Mouse (Mus musculus) midbrain, postnatal 0 days (tissue): ENCODE measurements around the gene Ces1c. TPM values are rescaled to one million over a fixed set of nuclear protein-coding genes. Genes with fewer than 3 reads are reported as not detected.

Experiments used
- ATAC-seq: fragments of 200-750 bp; cut with Nextera tagmentation; 2 replicates; pipeline ENCODE4 v1.8.0; 2017; ENCODE audit warnings: moderate number of reproducible peaks, mild to moderate bottlenecking, moderate TSS enrichment, moderate library complexity; ENCODE audit not compliant: low FRiP score
- DNase-seq: peaks from one replicate; pipeline ENCODE4 v3.0.0-alpha.2; 2015; ENCODE audit warnings: low spot score
- H3K27ac ChIP-seq: fragments of 300-500 bp; sonication (generic); 2 replicates; pipeline ENCODE4 v1.5.1; 2014; ENCODE audit warnings: low read depth, mild to moderate bottlenecking, low read length, mixed read lengths
- H3K27me3 ChIP-seq: fragments of 300-500 bp; sonication (generic); 2 replicates; pipeline ENCODE4 v1.6.1; 2014; ENCODE audit warnings: low read length, control low read depth, mixed read lengths; ENCODE audit not compliant: insufficient read depth
- H3K36me3 ChIP-seq: fragments of 300-500 bp; sonication (generic); 2 replicates; pipeline ENCODE4 v1.6.1; 2014; ENCODE audit warnings: low read length, control low read depth, mixed read lengths; ENCODE audit not compliant: insufficient read depth
- H3K4me1 ChIP-seq: fragments of 300-500 bp; sonication (generic); 2 replicates; pipeline ENCODE4 v1.6.1; 2014; ENCODE audit warnings: mild to moderate bottlenecking, control low read depth, antibody characterized with exemption, low read length, mixed read lengths; ENCODE audit not compliant: insufficient read depth
- H3K4me2 ChIP-seq: fragments of 300-500 bp; sonication (generic); 2 replicates; pipeline ENCODE4 v1.6.1; 2014; ENCODE audit warnings: low read depth, mild to moderate bottlenecking, low read length, mixed read lengths; ENCODE audit not compliant: poor library complexity, severe bottlenecking
- H3K4me3 ChIP-seq: fragments of 300-500 bp; sonication (generic); 2 replicates; pipeline ENCODE4 v1.5.1; 2014; ENCODE audit warnings: low read depth, mild to moderate bottlenecking, low read length, moderate library complexity
- H3K9ac ChIP-seq: fragments of 300-500 bp; sonication (generic); replicated peaks from 2 replicates; pipeline ENCODE4 v1.6.1; 2014; ENCODE audit warnings: mild to moderate bottlenecking, low read length, moderate library complexity, mixed read lengths; ENCODE audit not compliant: poor library complexity, severe bottlenecking
- H3K9me3 ChIP-seq: fragments of 300-500 bp; sonication (generic); 2 replicates; pipeline ENCODE4 v1.6.1; 2016; ENCODE audit warnings: low read length, control low read depth
- CTCF ChIP-seq: IDR thresholded peaks from 2 replicates; pipeline ENCODE4 v1.5.1; 2016; ENCODE audit warnings: antibody characterized with exemption, mild to moderate bottlenecking
- WGBS: fragments of 180-500 bp; shearing (Covaris S2); extraction: QIAGEN DNeasy Blood & Tissue Kit; methylation state at CpG from one replicate; pipeline ENCODE4 v1.1.7; 2014; 5-methylcytosine and 5-hydroxymethylcytosine counted together
- polyA plus RNA-seq: library from polyadenylated mRNA; unstranded; fragments of >200 nt; fragmentation: Nextera tagmentation; extraction: Ambion mirVana; gene quantifications from 2 replicates; pipeline ENCODE4 v1.2.1, GENCODE M21; 2015
- total RNA-seq: library from RNA; depleted of rRNA; stranded (reverse); fragments of >200 nt; gene quantifications from 2 replicates; pipeline ENCODE4 v1.2.3, GENCODE M21; 2014

The Ces1c gene
- total and polyA plus RNA-seq, 2 experiments from 2014 or later, result not detected

DNA sequence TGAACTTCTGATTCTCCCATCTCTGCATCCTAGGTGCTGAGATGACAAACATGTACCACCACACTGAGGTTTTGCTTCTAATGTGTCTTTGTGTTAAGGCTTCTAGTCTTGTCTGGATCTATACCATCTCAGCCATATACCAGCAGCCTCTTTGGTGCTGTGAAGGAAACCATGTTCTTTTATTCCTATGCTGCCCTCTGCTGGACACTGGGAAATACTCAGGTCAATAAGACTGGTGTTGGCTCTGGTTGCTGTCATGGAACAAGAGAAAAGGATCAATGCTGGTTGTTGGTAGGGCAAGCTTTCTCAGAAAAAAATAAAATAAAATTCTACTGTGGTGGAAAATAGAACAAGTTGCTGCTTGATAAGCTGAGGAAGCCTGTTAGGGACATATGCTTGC lies 35.7 kb downstream of the Ces1c start:
- ATAC-seq (no peak), DNase-seq (peak; percentile 52)
- no peaks in the 10 kb centered on the region for H3K27me3 ChIP-seq
- H3K9me3 ChIP-seq, result no peaks in the 10 kb centered on the region
- H3K27ac ChIP-seq, result no peak overlapping the region
- no peak overlapping the region for H3K9ac ChIP-seq
- H3K4me3 ChIP-seq, result no peak overlapping the region
- H3K4me1 ChIP-seq, result no peaks in the 10 kb centered on the region
- H3K4me2 ChIP-seq, result no peak overlapping the region
- H3K36me3 ChIP-seq, result no peaks in the 10 kb centered on the region
- TF ChIP-seq CTCF, result peak; percentile 72

DNA sequence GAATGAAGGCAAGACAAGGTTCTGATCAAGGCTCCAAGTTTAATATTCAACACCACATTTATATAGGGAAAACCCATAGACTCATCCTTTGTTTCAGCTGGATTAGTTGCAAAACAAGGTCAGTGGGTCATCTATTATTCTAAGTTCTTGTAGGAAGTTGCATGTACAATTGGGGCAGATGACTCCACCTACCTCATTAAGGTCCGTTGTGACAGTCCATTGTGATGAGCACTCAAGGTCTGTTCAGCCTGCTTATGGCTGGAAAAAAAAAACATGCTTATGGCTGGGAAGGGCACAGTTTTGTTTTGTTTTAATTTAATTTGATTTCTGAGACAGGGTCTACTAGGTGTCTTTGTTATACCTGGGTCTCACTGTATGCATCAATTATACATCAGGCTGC lies 39.8 kb downstream of the Ces1c start:
- WGBS, result 67% methylated on average over 1 of the region's 1 CpGs
- Histone ChIP-seq H3K27ac (no peak overlapping the region), H3K9me3 (no peaks in the 10 kb centered on the region), H3K27me3 (no peaks in the 10 kb centered on the region), H3K4me1 (no peaks in the 10 kb centered on the region), H3K4me2 (no peak overlapping the region), H3K4me3 (no peak overlapping the region), H3K9ac (no peak overlapping the region), H3K36me3 (no peaks in the 10 kb centered on the region)
- no peak for TF ChIP-seq CTCF
- no peak for DNase-seq
- ATAC-seq, result no peak

DNA sequence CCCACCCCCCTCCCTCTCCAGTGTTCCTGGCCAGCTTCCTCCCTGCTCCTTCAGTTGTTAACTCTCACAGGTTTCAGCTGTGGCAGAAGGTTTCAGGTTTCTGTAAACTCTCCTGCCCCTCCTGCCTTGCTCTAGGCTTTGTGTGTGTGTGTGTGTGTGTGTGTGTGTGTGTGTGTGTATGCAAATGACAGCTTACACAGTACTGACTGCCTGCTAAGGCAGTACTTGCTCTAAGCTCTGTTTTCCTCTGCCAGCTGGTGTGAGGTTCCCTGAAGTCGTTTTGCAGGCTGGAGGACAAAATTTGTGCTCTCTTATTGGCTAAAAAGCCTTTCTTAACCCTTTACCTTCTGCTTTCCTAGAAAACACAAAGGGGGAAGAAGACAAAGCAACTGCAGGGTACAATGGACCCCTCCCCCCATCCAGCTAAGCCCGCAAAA lies 42.4 kb downstream of the Ces1c start:
- Histone ChIP-seq H3K4me1 (no peaks in the 10 kb centered on the region), H3K9me3 (no peaks in the 10 kb centered on the region), H3K27me3 (no peaks in the 10 kb centered on the region), H3K4me2 (no peak overlapping the region), H3K27ac (no peak overlapping the region), H3K36me3 (no peaks in the 10 kb centered on the region), H3K9ac (no peak overlapping the region), H3K4me3 (no peak overlapping the region)
- TF ChIP-seq CTCF, result no peak
- WGBS, result 3% methylated on average over 2 of the region's 2 CpGs
- DNase-seq (peak; percentile 4), ATAC-seq (no peak)

DNA sequence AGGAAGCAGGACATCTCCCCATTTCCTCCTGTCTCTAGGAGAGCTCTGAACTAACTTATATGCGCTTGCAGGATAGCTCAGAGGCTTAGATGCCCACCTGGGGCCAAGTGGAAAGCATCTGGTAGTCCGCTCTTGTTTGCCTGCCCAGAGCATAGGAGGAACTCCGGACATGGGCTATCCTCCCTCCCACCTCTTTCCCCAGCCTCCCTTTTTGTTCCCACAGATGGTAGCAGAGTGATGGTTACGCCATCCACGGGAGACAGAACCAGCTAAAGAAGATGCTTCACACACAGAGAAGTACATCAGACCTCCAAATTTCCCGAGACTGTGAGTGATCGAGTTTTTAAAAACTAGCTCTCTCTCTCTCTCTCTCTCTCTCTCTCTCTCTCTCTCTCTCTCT lies 42.9 kb downstream of the Ces1c start:
- Histone ChIP-seq H3K9ac (no peak overlapping the region), H3K9me3 (no peaks in the 10 kb centered on the region), H3K36me3 (no peaks in the 10 kb centered on the region), H3K27ac (no peak overlapping the region), H3K4me3 (no peak overlapping the region), H3K4me1 (no peaks in the 10 kb centered on the region), H3K4me2 (no peak overlapping the region), H3K27me3 (no peaks in the 10 kb centered on the region)
- WGBS, result 31% methylated on average over 7 of the region's 7 CpGs
- DNase-seq (no peak), ATAC-seq (no peak)
- no peak for TF ChIP-seq CTCF

DNA sequence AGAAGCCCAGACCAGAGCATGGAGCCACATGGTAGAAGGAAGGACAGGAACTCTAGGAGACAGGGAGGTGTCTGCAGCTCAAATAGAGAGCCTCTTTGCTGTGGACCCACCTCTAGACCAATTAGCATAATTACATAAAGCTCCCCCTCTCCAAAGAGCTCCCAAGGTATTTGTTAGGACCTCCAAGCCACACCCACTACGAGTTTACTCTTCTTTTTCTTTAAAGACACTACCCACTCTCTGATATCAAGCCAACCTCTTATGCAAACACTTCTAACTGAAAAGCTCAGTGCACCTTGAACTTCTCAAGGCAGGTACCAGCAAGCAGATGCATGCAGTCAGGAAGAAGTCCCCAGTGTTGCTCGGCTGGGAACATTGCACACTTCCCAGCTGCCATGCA lies 51.2 kb downstream of the Ces1c start, which contains the start of gene Ces1b:
Gene Ces1b, minus strand, starts transcription at position 131 of the 400 bp plus-strand sequence.
- Histone ChIP-seq H3K27ac (no peak within 1 kb of the TSS), H3K9ac (no peak within 1 kb of the TSS), H3K27me3 (no peaks in the 10 kb centered on the region), H3K4me2 (no peak within 1 kb of the TSS), H3K4me1 (no peaks in the 10 kb centered on the region), H3K36me3 (no peaks in the 10 kb centered on the region), H3K9me3 (no peaks in the 10 kb centered on the region), H3K4me3 (no peak within 1 kb of the TSS)
- WGBS, result 82% methylated on average over 2 of the region's 2 CpGs
- TF ChIP-seq CTCF, result no peak
- ATAC-seq (no peak), DNase-seq (no peak)

DNA sequence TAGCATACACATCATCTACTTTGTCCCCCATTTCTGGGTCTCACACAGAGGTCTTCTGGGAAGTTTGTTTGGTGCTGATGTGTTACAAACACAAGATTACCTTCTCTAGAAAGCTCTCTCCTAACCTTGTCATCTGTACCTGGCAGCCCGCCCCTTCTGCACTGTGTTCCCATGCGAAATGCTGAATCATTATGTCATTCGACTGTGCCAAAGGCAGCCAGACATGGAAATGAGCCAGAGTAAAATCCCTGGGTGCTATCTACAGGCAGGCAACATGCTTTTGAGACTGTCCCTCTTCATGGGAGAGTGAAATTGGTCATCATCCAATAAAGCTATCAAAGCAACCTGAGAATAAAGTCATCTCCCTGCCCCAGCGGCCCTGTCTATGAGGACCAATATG lies 55.8 kb downstream of the Ces1c start:
- H3K9ac ChIP-seq, result no peak overlapping the region
- no peaks in the 10 kb centered on the region for H3K9me3 ChIP-seq
- H3K4me2 ChIP-seq, result no peak overlapping the region
- TF ChIP-seq CTCF, result no peak
- H3K36me3 ChIP-seq, result no peaks in the 10 kb centered on the region
- H3K27me3 ChIP-seq, result no peaks in the 10 kb centered on the region
- no peaks in the 10 kb centered on the region for H3K4me1 ChIP-seq
- no peak for ATAC-seq
- H3K27ac ChIP-seq, result no peak overlapping the region
- DNase-seq, result no peak
- H3K4me3 ChIP-seq, result no peak overlapping the region
- 91% methylated on average over 4 of the region's 4 CpGs for WGBS
